Mouse (Mus musculus): ENCODE data around the gene Dab2ip.

The Dab2ip gene

DNA sequence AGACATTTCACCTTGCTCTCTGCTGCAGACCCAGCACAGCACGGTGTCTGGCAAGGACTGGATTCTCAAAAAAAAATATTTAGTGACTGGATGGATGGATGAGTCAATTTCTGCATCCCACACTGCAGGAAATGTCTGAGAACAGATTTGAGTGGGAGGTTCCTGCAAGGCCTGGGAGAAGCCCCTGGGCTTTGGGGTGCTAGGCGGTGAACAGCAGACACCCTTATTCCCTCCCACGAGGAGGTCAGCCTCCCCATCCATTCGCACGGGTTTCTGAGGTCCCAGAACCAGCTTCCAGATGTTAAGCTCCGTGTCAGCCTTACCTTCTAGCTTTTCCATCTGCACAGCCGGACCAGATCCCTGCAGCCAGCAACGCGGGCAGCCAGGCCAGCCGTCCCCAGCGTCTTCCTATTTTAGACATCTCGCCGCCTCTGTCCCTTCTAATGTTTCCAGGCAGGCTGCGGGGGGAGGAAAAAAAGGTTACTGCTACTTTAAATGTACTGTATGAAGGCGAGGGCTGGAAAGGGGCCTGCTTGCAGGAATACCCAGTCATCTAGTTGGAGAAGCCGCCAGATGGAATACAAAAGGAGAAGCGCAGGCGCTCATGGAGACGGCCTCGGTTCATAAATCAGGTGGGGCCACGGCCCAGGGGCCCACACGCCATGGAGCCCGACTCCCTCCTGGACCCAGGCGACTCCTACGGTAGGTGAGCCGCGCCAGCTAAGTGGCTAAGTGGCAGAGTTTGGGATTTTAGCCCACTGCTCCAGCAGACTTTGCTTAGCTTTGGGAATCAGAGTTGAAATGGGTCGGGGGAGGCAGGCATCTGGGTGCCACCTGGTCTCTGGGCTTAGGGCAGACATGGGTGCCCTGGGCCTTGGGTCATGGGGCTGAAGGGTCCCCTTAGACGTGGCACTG, at the start of gene Dab2ip:
Gene Dab2ip, plus strand, starts transcription at position 356 of the 915 bp plus-strand sequence.
- in situ Hi-C loops (cut with MboI, MseI), result loop anchor here (5.0 kb wide), 1 partner anchor 79 kb away; no protein-coding TSS in a partner anchor

DNA sequence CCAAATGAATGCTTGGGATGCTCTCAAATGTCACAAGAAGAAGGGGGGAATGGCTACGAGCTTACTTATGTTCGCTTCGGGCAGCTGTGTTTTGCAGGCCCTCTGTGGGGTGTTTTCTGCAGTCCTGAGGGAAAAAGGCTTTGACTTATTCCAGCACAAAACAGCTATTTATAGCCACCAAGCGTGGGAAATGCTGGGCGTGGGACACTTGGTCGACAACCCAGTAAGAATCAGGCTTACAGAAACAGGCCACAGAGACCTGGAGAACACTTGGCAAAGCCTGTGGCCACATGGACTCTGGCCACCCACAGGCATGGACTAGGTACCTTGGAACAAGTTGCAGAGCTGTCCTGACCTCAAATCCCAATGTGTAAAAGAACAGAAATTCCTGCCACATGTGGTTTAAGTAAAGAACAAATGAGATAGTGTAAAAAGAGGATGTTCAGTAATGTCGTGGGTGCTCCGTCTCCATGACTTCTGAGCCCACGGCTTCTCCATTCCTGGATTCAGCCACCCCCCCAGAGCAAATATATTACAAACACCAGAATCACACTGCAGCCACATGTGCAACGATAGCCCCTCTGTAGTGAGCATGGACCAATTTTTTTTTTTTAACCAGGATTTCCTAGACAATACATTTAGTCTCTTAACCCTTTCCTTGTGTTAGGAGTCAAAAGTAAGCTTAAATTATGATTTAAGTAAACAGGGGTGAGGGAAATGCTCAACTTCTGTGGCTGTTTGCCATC, 49.3 kb upstream of the Dab2ip start:
- in situ Hi-C loops (cut with MboI, MseI), result loop anchor here (5.0 kb wide), 1 partner anchor 96 kb away; no protein-coding TSS in a partner anchor

DNA sequence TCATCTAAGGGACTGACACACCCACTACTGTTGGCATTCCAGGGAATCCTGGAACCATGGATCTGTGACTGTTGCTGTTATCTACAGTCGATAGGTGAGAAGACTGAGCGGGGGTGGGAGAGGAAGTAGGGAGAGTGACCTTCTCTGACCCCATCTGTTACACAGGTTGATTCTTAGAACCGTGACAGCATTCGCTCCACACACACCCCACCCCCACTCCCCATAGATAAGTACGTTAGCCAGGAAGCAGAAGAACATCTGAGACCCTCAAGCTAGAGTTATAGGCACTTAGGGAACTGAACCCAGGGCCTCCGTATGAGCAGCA, 48.8 kb upstream of the Dab2ip start:
- in situ Hi-C loops (cut with MboI, MseI), result loop anchor here (5.0 kb wide), 1 partner anchor 97 kb away; no protein-coding TSS in a partner anchor

DNA sequence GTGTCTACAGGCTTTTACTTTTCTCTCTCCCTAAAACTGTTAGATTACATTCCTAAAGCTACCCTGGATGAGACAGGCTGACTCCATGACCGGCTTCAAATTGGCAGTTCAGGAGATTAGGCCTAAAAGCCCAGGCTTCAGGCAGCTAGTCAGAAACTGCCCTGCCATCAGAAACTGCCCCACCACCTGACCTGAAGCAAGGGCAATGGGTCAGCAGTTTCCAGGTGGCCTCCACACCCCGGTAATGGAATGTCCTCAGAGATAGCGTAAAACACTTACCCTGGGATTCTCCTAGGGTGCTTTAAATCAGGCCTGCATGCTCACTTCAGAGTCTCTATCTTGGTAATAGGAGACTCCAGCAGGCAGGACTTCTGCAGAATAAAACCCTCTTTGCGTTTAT, 48.2 kb upstream of the Dab2ip start:
- in situ Hi-C loops (cut with MboI, MseI), result loop anchor here (5.0 kb wide), 1 partner anchor 98 kb away; no protein-coding TSS in a partner anchor

DNA sequence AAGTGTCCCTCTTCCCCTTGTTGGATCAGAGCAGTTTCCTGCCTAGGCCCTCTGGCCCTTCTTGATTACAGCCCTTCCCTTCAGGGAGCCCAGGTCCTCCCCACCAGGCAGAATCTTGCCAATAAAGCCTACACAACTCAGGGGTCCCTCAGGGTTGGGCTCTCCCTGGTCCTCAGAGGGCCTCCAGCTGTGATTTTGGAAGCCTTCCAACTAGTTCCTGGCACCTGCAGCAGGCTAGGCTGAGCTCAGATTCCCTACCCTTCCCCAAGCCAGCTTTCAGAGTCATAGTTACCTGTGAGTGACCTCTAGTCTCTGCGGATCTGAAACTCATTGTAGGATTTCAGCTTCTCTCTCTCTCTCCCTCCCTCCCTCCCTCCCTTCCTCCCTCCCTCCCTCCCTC, 47.1 kb upstream of the Dab2ip start:
- in situ Hi-C loops (cut with MboI, MseI), result no loop called here

DNA sequence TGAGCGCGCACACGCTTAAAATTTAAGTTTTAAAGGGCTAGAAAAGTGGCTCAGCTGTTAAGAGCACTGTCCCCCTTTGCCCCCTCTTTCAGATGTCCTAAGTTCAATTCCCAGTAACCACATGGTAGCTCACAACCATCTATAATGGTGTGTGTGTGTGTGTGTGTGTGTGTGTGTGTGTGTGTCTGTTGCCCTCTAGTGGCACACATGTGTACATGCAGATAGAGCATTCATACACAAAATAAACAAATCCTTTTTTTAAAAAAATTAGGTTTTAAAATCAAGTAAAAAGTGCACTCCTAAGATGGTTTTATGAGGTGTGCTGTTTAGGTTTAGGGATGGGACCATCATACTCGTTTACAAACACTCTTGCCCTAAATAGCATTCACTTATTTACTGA, 45.8 kb upstream of the Dab2ip start:
- in situ Hi-C loops (cut with MboI, MseI), result no loop called here

DNA sequence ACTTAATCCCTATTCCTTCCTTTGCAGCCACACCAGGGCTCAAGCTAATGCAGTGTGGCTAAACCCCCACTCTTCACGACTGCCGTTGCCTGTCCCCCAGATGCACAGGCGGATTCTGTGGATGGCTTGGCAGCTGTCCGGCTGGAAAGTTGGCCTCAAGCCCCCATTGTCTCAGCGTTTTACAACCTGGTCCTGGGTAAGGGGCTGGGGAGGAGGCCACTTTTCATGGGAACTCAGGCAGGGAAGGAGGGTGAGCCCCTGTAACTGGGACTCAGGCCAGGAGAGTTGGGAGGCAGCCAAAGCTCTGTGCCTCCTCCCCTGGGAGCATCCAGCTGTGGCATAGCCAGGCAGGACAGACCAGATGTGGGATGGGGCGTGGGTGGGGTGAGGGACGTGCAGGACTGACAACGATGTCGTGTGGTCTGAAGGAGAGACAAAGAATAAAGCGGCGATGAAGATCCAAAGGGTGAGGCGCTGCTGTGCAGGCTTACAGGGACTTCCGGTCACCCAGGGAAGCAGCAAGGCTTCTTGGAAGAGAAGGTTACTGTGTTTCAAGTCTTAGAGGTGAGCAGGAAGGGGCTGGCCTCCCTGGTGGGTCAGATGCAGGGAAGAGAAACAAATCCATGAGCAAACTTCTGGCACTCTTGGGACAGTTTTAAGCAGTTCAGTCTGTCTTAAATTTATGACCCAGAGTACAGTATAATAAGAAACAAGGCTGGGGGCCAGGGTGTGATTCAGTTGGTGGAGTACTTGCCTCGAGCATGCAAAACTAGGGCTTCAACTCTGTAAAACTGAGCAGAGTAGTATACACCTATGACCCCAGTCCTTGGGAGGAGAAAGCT, 43.8 kb upstream of the Dab2ip start:
- in situ Hi-C loops (cut with MboI, MseI), result no loop called here

DNA sequence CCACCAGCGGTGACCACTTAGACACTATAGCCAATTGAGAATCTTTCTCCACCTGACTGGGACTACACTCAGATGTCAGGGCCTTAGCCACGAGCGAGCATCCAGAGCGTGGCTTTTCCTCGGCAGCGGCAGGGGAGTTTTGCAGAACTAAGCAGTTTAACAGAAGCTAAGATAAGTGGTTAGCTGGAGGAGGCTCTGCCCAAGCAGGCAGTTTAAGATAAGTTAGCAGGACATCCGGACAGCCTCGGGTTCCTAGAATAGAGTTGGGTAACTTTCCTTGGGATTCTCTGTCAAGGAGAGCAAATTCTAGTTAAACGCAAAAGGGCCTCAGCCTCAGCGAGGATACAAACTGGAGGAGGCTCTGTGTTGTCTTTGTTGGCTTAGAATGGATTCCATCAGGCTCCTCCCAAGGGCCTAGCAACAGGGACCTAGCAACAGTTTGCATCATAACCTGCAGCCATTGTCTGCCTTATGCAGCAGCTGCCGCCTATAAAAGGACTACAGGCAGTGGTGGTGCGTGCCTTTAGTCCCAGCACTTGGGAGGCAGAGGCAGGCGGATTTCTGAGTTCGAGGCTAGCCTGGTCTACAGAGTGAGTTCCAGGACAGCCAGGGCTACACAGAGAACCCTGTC, 31.3 kb upstream of the Dab2ip start:
- in situ Hi-C loops (cut with MboI, MseI), result no loop called here

DNA sequence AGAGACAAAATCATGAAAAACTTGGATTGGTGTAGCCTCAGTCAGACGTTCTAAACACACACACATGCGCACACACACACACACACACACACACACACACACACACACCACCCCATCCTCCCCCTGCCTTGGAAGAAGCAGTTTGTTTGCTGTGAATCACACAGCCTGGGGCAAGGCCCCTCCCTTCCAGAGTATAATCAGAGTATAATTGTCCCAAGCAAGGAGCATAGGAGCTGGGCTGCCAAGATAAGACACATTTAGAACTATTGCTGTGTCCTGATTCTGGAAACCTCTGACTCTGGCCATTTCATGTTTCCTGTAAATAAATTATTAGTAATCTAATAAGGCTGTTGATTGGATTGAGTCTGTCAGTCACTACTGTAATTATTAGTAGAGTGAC, 29.0 kb upstream of the Dab2ip start:
- in situ Hi-C loops (cut with MboI, MseI), result no loop called here

DNA sequence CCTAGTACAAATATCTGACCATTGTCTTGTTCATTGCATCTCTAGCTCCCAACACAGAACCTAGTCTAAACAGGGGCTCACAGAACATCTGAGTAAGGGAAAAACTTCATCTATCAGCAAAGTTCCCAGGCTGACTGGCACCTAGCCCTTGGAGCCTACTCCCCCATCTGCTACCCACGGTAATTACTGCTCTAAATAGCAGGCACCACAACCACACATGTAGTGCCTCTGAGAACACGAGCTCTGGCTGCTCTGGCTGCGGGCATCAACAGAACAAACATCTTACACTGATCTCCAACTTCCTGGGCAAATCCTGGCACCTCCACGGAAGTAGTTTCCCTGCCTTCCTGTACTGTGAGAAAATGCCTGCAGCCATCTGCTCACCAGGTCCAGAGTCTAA, 28.2 kb upstream of the Dab2ip start:
- in situ Hi-C loops (cut with MboI, MseI), result no loop called here

DNA sequence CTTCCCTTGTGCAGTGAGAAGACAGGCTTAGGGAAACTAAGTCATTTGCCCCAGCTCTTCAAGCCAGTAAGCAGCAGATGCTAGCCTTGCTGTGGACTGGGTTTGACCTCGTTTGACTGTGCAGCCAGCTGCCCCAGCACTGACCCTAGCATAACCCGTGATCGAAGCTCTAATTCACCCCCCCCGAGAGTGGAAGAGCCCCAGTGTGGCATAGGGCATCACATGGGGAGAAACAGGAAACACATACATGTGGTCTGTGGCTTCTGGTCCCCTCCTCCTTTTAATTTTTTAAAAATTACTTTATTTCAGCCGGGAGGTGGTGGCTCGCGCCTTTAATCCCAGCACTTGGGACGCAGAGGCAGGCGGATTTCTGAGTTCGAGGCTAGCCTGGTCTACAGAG, 27.3 kb upstream of the Dab2ip start:
- in situ Hi-C loops (cut with MboI, MseI), result no loop called here

DNA sequence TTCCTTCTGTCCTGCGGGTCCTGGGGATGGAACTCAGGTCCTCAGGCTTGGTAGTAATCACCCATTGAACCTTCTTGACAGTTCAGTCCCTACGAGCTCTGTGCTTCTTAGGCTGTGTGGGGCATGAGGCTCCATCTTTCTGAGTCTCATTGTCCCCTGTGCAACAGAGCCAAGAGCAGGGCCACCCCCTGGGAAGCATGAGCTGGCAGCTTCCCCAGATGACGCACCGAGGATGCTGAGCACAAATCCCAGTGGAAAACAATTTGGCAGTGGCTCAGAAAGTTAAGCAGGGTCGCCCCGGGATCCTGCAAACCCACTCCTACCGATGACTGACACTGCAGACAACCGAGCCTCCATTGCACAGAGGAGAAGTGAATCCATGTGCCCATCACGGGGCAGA, 24.4 kb upstream of the Dab2ip start:
- in situ Hi-C loops (cut with MboI, MseI), result no loop called here

DNA sequence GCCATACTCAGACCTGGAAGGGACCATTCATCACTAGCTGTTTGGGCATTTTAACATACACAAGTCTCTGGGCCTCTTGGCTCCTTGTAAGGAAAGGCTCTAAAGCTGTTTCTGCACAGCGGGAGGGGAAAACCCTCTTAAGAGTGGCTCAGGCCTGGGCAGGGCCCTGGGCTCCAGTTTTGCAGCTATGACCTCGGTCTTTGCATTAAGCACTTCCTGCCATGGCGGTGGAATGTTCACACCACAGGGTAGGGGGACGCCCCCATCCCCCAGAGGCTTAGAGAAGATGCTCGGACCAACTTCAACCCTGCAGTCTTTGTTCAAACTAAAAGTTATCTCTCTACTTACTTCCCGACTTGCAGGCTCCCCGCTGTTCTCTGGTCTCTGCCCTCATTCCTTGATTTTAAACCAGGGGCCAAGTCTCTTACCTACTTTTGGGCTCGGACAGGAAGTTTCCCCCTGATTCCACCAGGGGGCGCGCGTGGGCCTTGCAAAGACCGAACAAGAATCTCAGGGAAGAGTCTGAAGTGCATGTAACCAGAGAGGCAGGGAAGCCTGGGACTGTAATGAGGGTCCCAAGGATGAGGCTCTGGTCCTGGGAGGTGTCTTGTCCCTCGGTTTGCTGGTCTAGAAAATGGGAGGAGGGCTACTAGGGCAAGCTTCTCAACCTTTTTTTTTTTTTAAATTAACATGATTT, 18.6 kb upstream of the Dab2ip start:
- in situ Hi-C loops (cut with MboI, MseI), result no loop called here

DNA sequence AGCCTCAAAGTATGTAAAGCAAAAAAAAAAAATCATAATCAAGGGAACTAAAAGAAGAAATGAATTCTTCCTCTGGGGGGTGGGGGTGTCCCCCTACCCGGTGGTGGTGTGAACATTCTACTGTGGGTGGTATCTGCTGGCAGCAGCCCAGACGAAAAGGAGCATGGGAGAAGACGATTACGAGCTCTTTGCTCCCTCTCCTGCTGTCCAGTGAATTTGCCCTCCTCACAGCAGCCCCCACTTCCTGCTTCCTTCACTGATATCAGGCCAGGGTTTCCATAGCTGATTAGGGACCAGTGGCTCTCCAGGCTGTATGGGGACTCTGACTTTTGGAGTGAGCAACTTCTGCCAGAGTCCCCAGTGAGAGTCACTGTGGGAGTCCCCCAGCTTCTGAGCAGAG, 17.3 kb upstream of the Dab2ip start:
- in situ Hi-C loops (cut with MboI, MseI), result no loop called here

DNA sequence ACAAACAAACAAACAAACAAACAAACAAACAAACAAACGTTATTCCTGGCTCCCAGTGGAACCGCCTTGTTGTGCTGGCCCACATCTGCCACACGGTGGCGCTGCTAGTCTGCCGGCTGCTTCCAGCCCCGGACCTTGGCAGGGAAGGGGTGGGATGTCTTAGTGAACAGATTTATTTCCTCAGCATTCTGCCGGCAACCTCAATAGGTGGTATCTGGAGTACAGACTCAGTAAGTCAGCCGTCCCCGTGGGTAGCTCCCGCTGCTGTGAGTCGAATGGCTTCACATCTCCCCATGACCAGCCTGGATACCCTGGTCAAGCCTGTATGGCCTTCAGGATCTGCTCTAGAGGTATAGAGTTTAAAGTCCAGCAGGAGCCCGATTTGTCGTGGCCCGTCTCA, 13.3 kb upstream of the Dab2ip start:
- in situ Hi-C loops (cut with MboI, MseI), result loop anchor here (5.0 kb wide), 1 partner anchor 363 kb away; no protein-coding TSS in a partner anchor

DNA sequence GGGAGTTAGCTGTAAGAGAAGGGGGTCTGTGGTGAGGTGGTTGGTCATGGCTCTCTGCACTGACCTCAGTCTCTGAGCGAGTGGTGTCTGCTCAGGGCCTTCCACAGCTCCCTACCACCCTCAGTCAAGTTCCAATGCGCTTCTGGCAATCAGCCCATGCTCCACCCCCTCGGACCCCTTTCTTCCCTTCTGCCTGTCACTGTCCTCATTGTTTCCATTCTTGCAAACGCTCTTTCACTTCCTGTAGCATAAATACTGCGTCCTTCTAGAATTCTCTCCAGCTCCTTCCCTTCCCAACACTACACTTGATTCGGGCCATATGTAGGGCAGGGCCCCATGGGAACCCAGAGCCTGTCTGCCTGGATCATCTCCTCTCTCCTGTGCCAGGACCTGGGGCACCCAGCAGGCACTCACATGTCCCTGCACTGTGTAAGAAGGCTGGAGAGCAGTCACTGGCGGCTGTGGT, 12.9 kb upstream of the Dab2ip start:
- in situ Hi-C loops (cut with MboI, MseI), result loop anchor here (5.0 kb wide), 1 partner anchor 362 kb away; no protein-coding TSS in a partner anchor

DNA sequence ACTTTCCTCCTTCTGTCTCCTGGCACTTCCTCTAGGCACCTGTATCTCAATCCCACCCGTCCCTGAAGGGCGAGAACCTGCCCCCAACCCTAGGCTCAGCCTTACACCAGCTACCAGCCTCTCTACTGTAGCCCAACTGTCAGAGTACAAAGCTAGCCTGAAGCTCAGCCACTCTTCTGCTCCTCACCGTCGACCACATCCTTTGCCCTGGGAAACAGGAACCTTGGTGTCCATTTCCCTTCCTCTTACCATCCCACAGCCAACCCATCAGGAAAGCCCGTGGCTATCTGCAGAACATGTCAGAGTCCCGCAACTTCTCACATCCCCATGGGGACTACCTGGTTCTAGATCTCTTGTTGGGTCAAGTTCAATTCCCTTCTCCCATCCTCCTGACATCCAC, 11.6 kb upstream of the Dab2ip start:
- in situ Hi-C loops (cut with MboI, MseI), result loop anchor here (5.0 kb wide), 1 partner anchor 361 kb away; no protein-coding TSS in a partner anchor

DNA sequence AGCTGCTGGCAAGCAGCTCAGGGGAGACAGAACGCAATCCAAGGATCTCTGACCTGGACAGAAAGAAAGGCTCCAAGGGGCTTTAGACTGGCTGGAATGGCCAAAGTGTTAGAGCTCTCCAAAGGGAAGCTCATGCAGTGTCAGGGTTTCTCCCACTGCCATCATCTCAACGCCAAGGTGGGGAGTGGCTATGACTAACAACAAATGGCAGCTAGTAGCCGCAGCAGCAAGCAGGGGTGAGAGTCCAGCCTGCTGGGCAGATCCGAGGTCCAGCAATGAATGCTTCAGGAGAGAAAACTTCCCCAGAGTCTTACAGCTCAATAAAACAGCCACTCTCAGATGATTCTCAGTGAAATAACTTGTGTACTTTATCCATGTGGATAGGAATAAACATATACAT, 8.9 kb upstream of the Dab2ip start:
- in situ Hi-C loops (cut with MboI, MseI), result loop anchor here (5.0 kb wide), 1 partner anchor 358 kb away; no protein-coding TSS in a partner anchor

DNA sequence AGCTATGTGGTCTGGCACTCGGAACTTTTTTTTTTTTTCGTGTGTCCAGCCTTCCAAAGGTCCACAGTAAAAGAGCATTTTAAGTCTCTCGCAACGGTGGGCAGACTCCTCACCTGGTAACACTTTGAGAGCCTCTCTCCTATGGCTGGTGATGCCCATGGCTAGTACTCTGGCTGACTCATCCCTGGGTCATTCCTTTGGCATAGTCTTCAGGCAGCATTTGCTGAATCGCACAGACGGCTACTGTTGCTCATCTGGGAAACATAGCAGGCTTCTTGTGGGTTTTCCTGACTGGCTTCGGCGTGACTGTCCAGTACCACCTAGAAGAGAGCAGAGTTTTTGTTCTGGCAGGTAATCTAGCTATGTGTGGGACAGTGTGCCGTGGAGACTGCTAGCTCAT, 8.0 kb upstream of the Dab2ip start:
- in situ Hi-C loops (cut with MboI, MseI), result no loop called here

DNA sequence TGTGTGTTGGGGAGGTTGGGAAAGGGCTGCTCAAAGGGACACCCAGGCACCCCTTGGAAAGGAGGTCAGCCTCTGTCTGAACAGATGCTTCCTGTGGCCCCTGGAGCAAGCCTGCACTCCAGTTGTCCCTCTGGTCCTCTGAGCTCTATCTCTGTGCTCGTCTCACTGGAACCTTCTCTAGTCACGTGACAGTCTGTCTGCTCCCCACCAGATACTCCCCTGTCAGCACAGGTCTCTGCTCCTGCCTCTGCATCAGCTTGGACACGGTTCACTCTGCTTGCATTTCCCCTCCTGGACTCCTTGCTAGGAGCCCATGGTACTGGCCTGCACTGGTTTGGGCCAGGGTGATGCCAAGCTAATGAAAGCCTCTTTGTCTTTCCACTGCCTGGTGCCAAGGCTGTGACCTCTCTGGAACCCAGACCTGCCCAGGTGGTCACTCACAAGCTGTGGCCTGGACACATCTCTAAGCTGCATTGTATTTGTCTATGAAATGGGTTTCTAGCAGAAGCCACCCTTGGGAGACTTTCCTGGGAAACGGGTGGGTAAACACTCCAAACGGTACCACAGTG, 1.1 kb upstream of the Dab2ip start:
- in situ Hi-C loops (cut with MboI, MseI), result loop anchor here (5.0 kb wide), 1 partner anchor 80 kb away; no protein-coding TSS in a partner anchor

Measured in regulatory T cell (primary cell).